Mouse (Mus musculus) layer of hippocampus, postnatal 10 days (tissue): ENCODE data around the gene Phf2. TPM values are rescaled to one million over a fixed set of nuclear protein-coding genes. Genes with fewer than 3 reads are reported as not detected.
"Not testable (repeated sequence)": the region's sequence is repeated elsewhere in the genome, so short reads cannot be mapped to it uniquely, and the experiment has no call there.

Experiments used
- DNase-seq, 2 experiments: peaks; one replicate each; pipeline ENCODE4 v3.0.0; 2021; ENCODE audit warnings: low spot score in 2 of 2
- total RNA-seq, 2 experiments: library from RNA; stranded (reverse); gene quantifications; 2 replicates each; pipeline ENCODE4 v1.2.3; 2021

Gene Phf2
- total RNA-seq, 2 experiments from 2014 or later, result 27.9 to 29.9 TPM

- DNase-seq, result no peak
Measured at GRCm38 (mm10) chr13:48810274-48810823, 60.6 kb downstream of the Phf2 start.

- DNase-seq, result not testable (repeated sequence)
Measured at GRCm38 (mm10) chr13:48809668-48810067, 61.3 kb downstream of the Phf2 start.

GRCm38 (mm10) chr13:48807481-48808031, 63.4 kb downstream of the Phf2 start:
- peak; percentile 75 to 76 for DNase-seq

- no peak for DNase-seq
Measured at GRCm38 (mm10) chr13:48802181-48802580, 68.7 kb downstream of the Phf2 start.

GRCm38 (mm10) chr13:48800850-48801546, 69.9 kb downstream of the Phf2 start:
- DNase-seq, result peak; percentile 84 to 85

- DNase-seq, result no peak
Measured at GRCm38 (mm10) chr13:48798256-48798771, 72.6 kb downstream of the Phf2 start.

- no peak for DNase-seq
Measured at GRCm38 (mm10) chr13:48796906-48797305, 74.0 kb downstream of the Phf2 start.

- no peak for DNase-seq
Measured at GRCm38 (mm10) chr13:48795711-48796110, 75.2 kb downstream of the Phf2 start.

GRCm38 (mm10) chr13:48784594-48785298, 86.2 kb downstream of the Phf2 start:
- DNase-seq, result no peak

- DNase-seq, result no peak
Measured at GRCm38 (mm10) chr13:48784151-48784550, 86.8 kb downstream of the Phf2 start.

- DNase-seq, result no peak
Measured at GRCm38 (mm10) chr13:48782727-48783725, 87.9 kb downstream of the Phf2 start.

GRCm38 (mm10) chr13:48780345-48781010, 90.4 kb downstream of the Phf2 start:
- no peak for DNase-seq

- DNase-seq, result no peak
Measured at GRCm38 (mm10) chr13:48779592-48780344, 91.2 kb downstream of the Phf2 start.

GRCm38 (mm10) chr13:48778138-48778537, 92.8 kb downstream of the Phf2 start:
- DNase-seq, result no peak

- DNase-seq, result no peak
Measured at GRCm38 (mm10) chr13:48774506-48774905, 96.4 kb downstream of the Phf2 start.

- no peak for DNase-seq
Measured at GRCm38 (mm10) chr13:48768109-48768508, 102.8 kb downstream of the Phf2 start.

GRCm38 (mm10) chr13:48763701-48764245, 107.1 kb downstream of the Phf2 start:
- DNase-seq, result no peak

GRCm38 (mm10) chr13:48760855-48761436, 110.0 kb downstream of the Phf2 start:
- DNase-seq, result no peak

- DNase-seq, result no peak
Measured at GRCm38 (mm10) chr13:48756769-48757168, 114.2 kb downstream of the Phf2 start.
